Mouse (Mus musculus) megakaryocyte, embryonic 14.5 days (primary cell): ENCODE measurements around the gene 5830473C10Rik.

Experiments used
- FLI1 ChIP-seq: IDR thresholded peaks from 2 replicates; pipeline ENCODE4 v1.6.1; 2012; ENCODE audit warnings: low read length, inconsistent platforms, mixed read lengths
- GATA1 ChIP-seq: IDR thresholded peaks from 3 replicates; pipeline ENCODE4 v1.6.1; 2012; ENCODE audit warnings: mixed read lengths, low read length, inconsistent platforms, borderline replicate concordance

DNA sequence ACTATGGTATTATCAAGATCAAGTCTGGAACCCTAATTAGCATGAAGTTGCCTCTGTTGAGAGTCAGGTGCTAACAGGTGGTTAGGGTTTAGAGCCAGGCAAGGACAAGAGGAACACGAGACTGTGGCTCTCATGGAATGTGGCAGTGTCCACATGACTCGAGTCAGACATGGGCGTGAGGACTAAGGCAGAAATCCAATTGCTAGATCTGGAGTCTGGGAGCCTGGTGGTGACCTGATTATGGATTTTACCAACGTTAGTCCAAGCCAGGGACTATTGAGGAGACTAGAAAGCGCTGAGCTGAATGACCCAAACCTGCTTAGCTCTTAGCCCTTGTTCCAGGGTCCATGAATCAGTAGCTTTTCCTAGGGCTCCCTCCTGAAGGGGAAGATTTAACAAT, 6.9 kb downstream of the 5830473C10Rik start:
- TF ChIP-seq FLI1, result no peak
- TF ChIP-seq GATA1, result no peak
